Mouse (Mus musculus): ENCODE data around the gene Fer1l5.

The Fer1l5 gene

GRCm38 (mm10) chr1:36371934-36372845 lies at the start of gene Fer1l5:
Fer1l5 (plus strand) TSS chr1:36372291.
- no peak for DNase-seq (ENCODE audit: low read depth, low spot score)

- DNase-seq (ENCODE audit: low read depth, low spot score), result no peak
Measured at GRCm38 (mm10) chr1:36323076-36323475, 49.0 kb upstream of the Fer1l5 start.

DNA sequence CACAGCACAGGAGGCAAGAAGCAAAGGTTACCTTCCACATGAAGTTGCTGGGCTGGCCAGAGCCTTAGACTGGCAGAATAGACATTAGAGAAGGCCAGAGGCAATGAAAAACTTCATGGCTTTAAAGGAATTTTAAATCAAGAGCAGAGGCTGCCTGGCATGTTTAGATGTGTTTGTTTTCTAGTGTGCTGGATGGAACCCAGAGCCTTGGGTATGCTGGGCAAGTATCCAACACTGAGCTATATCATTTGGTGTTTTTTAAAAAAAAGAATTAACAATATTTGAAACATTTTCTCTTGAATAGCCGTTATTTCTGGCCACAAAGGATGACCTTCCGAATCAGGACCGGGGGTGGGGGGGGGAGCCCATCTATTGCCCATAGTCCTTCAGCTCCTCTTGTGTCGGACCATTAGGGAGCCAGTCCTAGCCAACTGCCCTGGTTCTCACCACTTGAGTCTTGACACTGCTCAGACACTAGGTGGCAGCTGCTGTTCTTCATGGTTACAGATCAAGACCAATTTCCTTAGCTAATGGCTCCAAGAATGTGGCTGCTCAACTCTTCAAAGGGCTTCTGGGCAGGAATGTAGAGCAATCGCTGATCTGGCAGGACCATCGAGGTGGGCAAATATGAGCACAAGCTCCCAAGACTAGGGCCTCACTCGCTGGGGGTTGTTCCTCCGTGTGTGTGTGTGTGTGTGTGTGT lies 48.2 kb upstream of the Fer1l5 start:
- DNase-seq (ENCODE audit: low read depth, low spot score), result peak; percentile 70

DNA sequence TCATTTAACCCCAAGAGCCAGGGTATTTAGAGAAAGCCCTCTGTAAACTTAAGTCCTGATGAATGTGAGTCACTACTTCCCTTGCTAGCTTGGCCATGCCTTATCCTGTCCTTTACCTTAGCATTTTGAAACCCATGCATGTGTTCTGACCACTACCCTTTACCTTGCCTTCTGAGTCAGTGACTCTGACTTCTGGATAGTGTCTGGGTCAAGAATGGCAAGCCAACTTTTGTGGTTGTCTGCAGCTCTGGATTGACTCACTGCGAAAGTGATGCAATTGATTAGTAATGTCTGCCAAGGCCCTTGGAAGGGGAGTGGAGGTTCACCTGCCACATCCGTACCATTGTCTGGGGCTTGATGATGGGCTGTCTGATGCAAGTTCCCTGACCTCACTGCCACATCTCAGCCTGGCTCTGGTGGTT lies 46.2 kb upstream of the Fer1l5 start:
- DNase-seq (ENCODE audit: low read depth, low spot score), result no peak

DNA sequence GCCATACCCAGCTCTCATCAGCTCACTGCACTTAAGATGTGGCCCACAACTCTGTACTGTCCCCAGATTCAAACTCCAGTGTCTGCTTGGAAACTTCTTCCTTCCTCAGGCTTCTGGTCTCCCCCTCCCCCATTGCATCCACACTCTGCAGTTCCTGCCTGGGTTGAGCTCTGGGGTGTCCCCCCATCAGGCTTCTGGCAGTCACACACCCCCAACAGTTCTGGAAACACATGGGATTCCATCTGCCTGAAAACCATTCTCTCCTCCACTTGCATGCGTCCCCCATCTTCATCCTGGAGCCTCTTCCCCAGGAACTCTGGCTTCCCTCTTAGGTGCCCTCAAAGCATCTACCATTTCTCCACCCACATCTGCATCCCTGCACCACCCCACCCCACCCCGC lies 45.3 kb upstream of the Fer1l5 start:
- DNase-seq (ENCODE audit: low read depth, low spot score), result no peak

GRCm38 (mm10) chr1:36331743-36332142 lies 40.3 kb upstream of the Fer1l5 start:
- no peak for DNase-seq (ENCODE audit: low read depth, low spot score)

DNA sequence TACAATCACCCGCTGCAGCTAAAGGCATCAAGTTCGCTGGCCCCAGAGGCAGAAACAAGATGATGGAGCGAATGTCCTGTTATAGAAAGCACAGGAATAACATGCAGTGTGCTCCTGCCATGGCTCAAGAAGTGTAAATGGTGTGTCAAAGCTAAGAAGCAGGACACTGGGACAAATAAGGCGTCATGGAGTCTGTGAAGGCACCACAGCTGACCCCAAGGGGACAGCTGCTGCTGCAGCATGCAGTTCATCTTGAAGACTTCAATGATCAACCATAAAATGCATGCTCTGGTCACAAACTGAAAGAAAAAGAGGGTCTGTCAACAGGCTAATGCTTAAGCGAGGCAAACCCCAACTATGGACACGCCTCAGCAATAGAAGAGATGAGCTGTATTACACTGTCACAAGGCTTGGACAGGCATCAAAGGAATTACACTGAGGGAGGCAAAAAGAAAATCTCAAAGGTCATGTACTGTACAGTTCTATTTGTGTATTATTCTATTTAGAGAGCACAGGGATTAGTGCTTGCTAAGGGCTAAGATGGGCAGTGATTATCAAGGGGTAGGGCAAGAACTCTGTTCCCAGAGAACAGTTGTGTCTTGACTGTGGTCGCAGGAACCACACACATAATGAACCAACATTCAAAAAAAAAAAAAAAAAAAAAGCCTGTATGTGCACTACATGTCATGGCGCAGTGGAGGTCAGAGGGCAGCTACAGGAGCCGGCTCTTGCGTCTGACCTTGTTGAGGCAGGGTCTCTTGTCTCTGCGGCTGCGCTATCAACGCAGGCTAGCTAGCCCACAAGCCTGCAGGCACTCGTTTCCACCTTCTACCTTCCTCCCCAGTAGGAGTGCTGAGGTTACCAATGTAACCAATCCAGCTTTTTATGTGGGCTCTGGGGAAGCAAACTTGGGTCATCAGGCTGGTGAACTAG lies 38.9 kb upstream of the Fer1l5 start:
- no peak for DNase-seq (ENCODE audit: low read depth, low spot score)

DNA sequence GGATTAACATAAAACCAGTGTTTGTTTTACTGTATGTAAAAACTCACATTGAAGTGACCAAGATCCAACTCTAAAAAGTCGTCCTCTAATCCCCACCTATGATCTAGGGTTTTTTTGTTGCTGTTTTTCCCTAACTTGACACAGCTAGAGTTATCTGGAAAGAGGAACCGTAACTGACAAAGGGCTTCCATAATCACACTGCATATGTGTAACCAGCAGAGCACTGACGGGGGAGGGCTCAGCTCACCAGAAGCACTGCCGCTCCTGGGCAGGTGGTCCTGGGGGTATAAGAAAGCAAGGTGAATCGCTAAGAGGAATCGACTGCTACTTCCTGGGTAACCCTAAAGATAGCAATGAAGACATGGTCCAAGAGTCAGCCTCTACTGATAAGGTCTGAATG lies 29.5 kb upstream of the Fer1l5 start:
- DNase-seq (ENCODE audit: low read depth, low spot score), result no peak

GRCm38 (mm10) chr1:36352351-36352750 lies 19.7 kb upstream of the Fer1l5 start:
- DNase-seq (ENCODE audit: low read depth, low spot score), result no peak

GRCm38 (mm10) chr1:36356955-36357695 lies 15.0 kb upstream of the Fer1l5 start:
- no peak for DNase-seq (ENCODE audit: low read depth, low spot score)

- no peak for DNase-seq (ENCODE audit: low read depth, low spot score)
Measured at GRCm38 (mm10) chr1:36367698-36368097, 4.4 kb upstream of the Fer1l5 start.

DNA sequence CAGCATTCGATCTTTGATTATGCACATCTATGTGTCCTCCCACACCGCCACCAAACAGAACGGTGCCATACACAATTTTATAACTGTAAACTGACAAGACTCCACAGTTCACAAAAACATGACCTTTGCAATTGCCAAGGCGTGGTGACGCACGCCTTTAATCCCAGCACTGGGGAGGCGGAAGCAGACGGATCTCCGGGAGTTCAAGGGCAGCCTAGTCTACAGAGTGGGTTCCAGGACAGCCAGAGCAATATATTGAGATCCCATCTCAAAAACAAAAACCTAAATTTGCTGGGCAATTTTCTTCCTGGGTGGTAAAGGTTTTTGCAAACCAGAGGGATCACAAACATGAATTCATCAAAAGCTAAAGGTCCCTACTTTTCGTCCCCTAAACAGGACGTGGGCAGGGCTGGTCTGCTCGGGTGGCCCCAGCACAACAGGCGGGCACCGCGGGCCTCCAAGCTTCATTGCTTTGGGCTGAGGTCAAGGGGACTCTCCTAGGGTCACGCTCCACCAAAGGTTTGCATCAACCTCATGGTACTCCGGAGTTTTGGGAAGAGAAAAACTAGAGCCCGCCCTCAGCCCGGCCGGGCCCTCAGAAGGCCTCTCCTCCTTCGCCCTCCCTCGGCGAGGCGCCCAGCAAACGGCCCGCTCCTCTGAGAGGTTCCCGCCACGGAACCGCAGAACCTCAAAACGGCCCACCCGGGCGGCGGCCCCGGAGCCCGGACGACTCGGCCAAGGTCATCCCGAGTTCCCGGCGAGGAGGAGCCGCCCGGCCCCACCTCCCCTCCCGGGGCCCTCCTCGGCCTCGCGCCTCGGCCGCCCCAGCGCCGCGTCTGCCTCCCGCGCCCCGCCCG lies 3.8 kb upstream of the Fer1l5 start:
- DNase-seq (ENCODE audit: low read depth, low spot score), result peak; percentile 29

GRCm38 (mm10) chr1:36368969-36369645 lies 3.0 kb upstream of the Fer1l5 start, which contains the start of gene Kansl3:
Kansl3 (minus strand) TSS chr1:36369181.
- DNase-seq (ENCODE audit: low read depth, low spot score), result peak; percentile 95

DNA sequence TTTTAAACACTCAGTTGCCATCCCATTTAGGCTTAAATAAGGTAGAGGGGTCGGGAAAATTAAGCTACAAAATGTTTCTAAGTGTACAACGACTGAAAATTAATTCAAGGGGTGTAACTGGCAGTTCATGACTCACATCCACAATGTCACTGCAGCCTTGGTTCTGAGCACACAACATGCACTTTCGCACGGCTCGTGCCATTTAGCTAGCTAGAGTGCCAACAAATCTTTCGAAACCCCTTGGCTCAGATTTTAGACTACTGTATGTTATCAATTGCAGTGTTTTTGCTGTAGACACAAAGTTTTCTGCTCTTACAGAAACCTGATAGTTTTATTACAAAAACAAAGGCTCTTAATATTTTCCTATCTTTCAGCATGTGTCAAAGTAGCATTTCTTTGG lies 1.2 kb upstream of the Fer1l5 start:
- no peak for DNase-seq (ENCODE audit: low read depth, low spot score)

GRCm38 (mm10) chr1:36378880-36379279 lies 6.8 kb downstream of the Fer1l5 start:
- no peak for DNase-seq (ENCODE audit: low read depth, low spot score)

- no peak for DNase-seq (ENCODE audit: low read depth, low spot score)
Measured at GRCm38 (mm10) chr1:36379582-36379981, 7.5 kb downstream of the Fer1l5 start.

GRCm38 (mm10) chr1:36397041-36397440 lies 24.9 kb downstream of the Fer1l5 start:
- no peak for DNase-seq (ENCODE audit: low read depth, low spot score)

DNA sequence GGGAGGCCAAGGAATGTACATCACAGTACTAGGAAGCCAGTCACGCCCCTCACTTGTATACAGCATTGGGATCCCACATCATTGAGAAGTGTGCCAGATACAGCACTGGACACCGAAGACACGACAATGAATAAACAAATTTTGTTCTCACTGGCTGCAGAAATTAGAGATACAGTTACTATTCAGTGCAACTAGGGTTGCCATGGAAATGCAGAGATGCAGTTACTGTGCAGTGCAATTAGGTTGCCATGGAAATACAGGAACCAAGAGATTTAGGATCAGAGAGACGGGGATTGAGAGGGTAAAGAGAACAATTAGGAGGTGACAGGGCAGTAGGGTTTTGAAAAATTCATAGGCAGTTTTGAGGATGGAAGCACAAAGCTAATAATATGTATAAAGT lies 29.4 kb downstream of the Fer1l5 start:
- no peak for DNase-seq (ENCODE audit: low read depth, low spot score)

DNA sequence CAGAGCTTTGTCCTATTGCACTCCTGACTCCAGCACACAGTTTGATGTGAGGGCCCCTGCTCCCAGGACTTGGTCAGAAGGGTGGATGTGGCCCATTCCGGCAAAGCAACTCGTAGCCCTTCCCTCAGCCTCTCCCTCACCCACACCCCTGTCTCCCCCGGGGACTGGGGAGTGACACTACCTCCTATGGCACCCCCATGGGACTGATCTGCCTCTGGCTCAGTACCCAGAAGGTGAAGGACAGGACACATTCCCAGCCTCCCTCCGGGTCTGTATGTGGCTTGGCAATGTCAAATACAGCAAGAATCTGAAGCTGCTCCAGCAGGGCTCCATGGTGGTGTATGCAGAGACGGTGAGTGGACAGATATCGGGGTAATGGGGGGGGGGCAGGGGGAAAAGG lies 32.4 kb downstream of the Fer1l5 start:
- DNase-seq (ENCODE audit: low read depth, low spot score), result no peak

Measured in mesoderm, embryonic 11.5 days (tissue).